In genomic region chr9:46816126-46816525, GRCm38 (mm10) we compare ENCODE assay signal across 13 mouse cellular contexts.
DNase-seq lines count a peak whose midpoint lies in the region; TF ChIP-seq lines count a peak whose summit lies in the region.
"Had no signal": no experiment of that assay in that cellular context is flagged by ENCODE, and none has a peak within 500 bp of the region (broad histone marks: within the 10 kb centered on the region; RNA-seq: fewer than 3 reads in every experiment).

No protein-coding gene starts in this region.

- TF ChIP-seq POLR2A in brain, embryonic 14.5 days (IDR thresholded peaks at IDR 0.05; ENCODE audit: borderline replicate concordance, extremely low read depth, insufficient read depth, insufficient read length, poor library complexity, severe bottlenecking) = no peak

- peak; percentile 30 to 50 for DNase-seq in layer of hippocampus, adult 18-20 months (ENCODE audit: low spot score in 2 of 2)
- no peak for DNase-seq in layer of hippocampus, postnatal 25 days (ENCODE audit: extremely low spot score in 1 of 2, low spot score in 1 of 2)
- DNase-seq in brain, embryonic 14.5 days (ENCODE audit: low read depth) = peak; percentile 64
- DNase-seq in frontal cortex, postnatal 36 days (ENCODE audit: low spot score in 2 of 2) = peak; percentile 61 to 75
- DNase-seq in right cerebral cortex, adult 2 months (ENCODE audit: low spot score in 2 of 2) = peak; percentile 74 to 77
- DNase-seq in adrenal gland, adult 18-20 months (ENCODE audit: low spot score in 2 of 2) = no peak
- DNase-seq in adrenal gland, postnatal 10 days = no peak
- no peak for DNase-seq in lung, postnatal 4 days
- DNase-seq: heart, postnatal 4 days; kidney, adult 11 months; lung, adult 18-20 months; midbrain, embryonic 14.5 days; retina, postnatal 1 day had no signal

- TF ChIP-seq CTCF in brain, embryonic 14.5 days (IDR thresholded peaks at IDR 0.05; ENCODE audit: borderline replicate concordance, extremely low read depth, insufficient read depth, insufficient read length) = no peak

Comparison
In these comparisons a context has a peak if more than half of its experiments do, and no peak if none do; other contexts are left out.
1. DNase-seq: peak in layer of hippocampus, adult 18-20 months (2 of 2), brain, embryonic 14.5 days (single experiment), frontal cortex, postnatal 36 days (2 of 2) and right cerebral cortex, adult 2 months (2 of 2); none in layer of hippocampus, postnatal 25 days (0 of 2), adrenal gland, adult 18-20 months (0 of 2), adrenal gland, postnatal 10 days (single experiment) and lung, postnatal 4 days (0 of 2).